Mouse (Mus musculus) 3T3-L1 (cell line): ENCODE results near the gene Nbl1.

Experiments
- DNase-seq: peaks from one replicate; pipeline ENCODE4 v3.0.0-alpha.2; 2015; ENCODE audit warnings: low read depth, low spot score

Gene Nbl1

GRCm38 (mm10) chr4:139068287-139068686, 24.5 kb downstream of the Nbl1 start:
- DNase-seq = no peak

- DNase-seq = no peak
Measured at GRCm38 (mm10) chr4:139064831-139065230, 28.0 kb downstream of the Nbl1 start.

GRCm38 (mm10) chr4:139059569-139059968, 33.2 kb downstream of the Nbl1 start:
- DNase-seq = peak; percentile 58

- no peak for DNase-seq
Measured at GRCm38 (mm10) chr4:139058029-139058428, 34.8 kb downstream of the Nbl1 start.

GRCm38 (mm10) chr4:139057291-139057690, 35.5 kb downstream of the Nbl1 start:
- DNase-seq = no peak

GRCm38 (mm10) chr4:139055744-139056143, 37.0 kb downstream of the Nbl1 start:
- no peak for DNase-seq

GRCm38 (mm10) chr4:139055336-139055735, 37.5 kb downstream of the Nbl1 start:
- DNase-seq = peak; percentile 18

- DNase-seq = no peak
Measured at GRCm38 (mm10) chr4:139054300-139054923, 38.4 kb downstream of the Nbl1 start.

GRCm38 (mm10) chr4:139053391-139053790, 39.4 kb downstream of the Nbl1 start:
- DNase-seq = no peak

- no peak for DNase-seq
Measured at GRCm38 (mm10) chr4:139052796-139053195, 40.0 kb downstream of the Nbl1 start.

GRCm38 (mm10) chr4:139048518-139048917, 44.3 kb downstream of the Nbl1 start:
- DNase-seq = no peak

- no peak for DNase-seq
Measured at GRCm38 (mm10) chr4:139046354-139046753, 46.4 kb downstream of the Nbl1 start.

- no peak for DNase-seq
Measured at GRCm38 (mm10) chr4:139044566-139044965, 48.2 kb downstream of the Nbl1 start.

- DNase-seq = no peak
Measured at GRCm38 (mm10) chr4:139043600-139043999, 49.2 kb downstream of the Nbl1 start.

GRCm38 (mm10) chr4:139042611-139043010, 50.2 kb downstream of the Nbl1 start:
- no peak for DNase-seq

- DNase-seq = no peak
Measured at GRCm38 (mm10) chr4:139040084-139040839, 52.5 kb downstream of the Nbl1 start.

- DNase-seq = no peak
Measured at GRCm38 (mm10) chr4:139037795-139038607, 54.8 kb downstream of the Nbl1 start.

GRCm38 (mm10) chr4:139035799-139036198, 57.0 kb downstream of the Nbl1 start:
- no peak for DNase-seq

GRCm38 (mm10) chr4:139034942-139035341, 57.9 kb downstream of the Nbl1 start:
- no peak for DNase-seq

GRCm38 (mm10) chr4:139034540-139034939, 58.3 kb downstream of the Nbl1 start:
- DNase-seq = no peak

- no peak for DNase-seq
Measured at GRCm38 (mm10) chr4:139034010-139034367, 58.8 kb downstream of the Nbl1 start.

- DNase-seq = no peak
Measured at GRCm38 (mm10) chr4:139033263-139034009, 59.4 kb downstream of the Nbl1 start.
